8 mouse cellular contexts compared by ENCODE assay signal in genomic region chr17:28327673-28328325, GRCm38 (mm10). TPM values are rescaled to one million over a fixed set of nuclear protein-coding genes. Genes with fewer than 3 reads are reported as not detected.
DNase-seq lines count a peak whose midpoint lies in the region; ATAC-seq and TF ChIP-seq lines count a peak whose summit lies in the region.

No protein-coding gene starts in this region.

- H3K4me1 ChIP-seq in cerebellum, adult 2 months (ENCODE audit: control insufficient read depth, insufficient read depth, low read length) = peaks cover 8% of the 10 kb centered on the region
- H3K4me1 ChIP-seq in spleen, adult 2 months (ENCODE audit: control insufficient read depth, insufficient read depth, insufficient read length) = peaks cover 2% of the 10 kb centered on the region; the same call in 1 of the 2 replicates
- H3K4me1 ChIP-seq in hindbrain, embryonic 13.5 days (replicated peaks) = peaks cover 30% of the 10 kb centered on the region
- peaks cover 16% of the 10 kb centered on the region for H3K4me1 ChIP-seq in limb, embryonic 14.5 days (ENCODE audit: control insufficient read depth, insufficient read depth, low read length)
- peaks cover 27% of the 10 kb centered on the region for H3K4me1 ChIP-seq in olfactory bulb, adult 2 months (ENCODE audit: control insufficient read depth, insufficient read depth, low read length)

- peak overlapping the region; percentile 97 for H3K4me2 ChIP-seq in hindbrain, embryonic 13.5 days
- H3K4me2 ChIP-seq in limb, embryonic 14.5 days (replicated peaks; ENCODE audit: low read depth, low read length, severe bottlenecking) = peak overlapping the region; percentile 90

- TF ChIP-seq POLR2A in cerebellum, adult 2 months (IDR thresholded peaks at IDR 0.05; ENCODE audit: borderline replicate concordance, insufficient read depth, low read length) = no peak
- TF ChIP-seq POLR2A in spleen, adult 2 months (IDR thresholded peaks at IDR 0.05; ENCODE audit: low read depth, low read length) = no peak
- no peak for TF ChIP-seq POLR2A in limb, embryonic 14.5 days (IDR thresholded peaks at IDR 0.05; ENCODE audit: borderline replicate concordance, extremely low read depth, insufficient read depth, insufficient read length)
- no peak for TF ChIP-seq POLR2A in olfactory bulb, adult 2 months (IDR thresholded peaks at IDR 0.05; ENCODE audit: insufficient read depth, low read depth, low read length)

- 10% methylated on average over 22 of the region's 22 CpGs for WGBS in cerebellum, adult 2 months
- 46% methylated on average over 22 of the region's 22 CpGs for WGBS in spleen, adult 2 months
- 15% methylated on average over 22 of the region's 22 CpGs for WGBS in hindbrain, embryonic 13.5 days
- WGBS in limb, embryonic 14.5 days = 3% methylated on average over 22 of the region's 22 CpGs
- 3% methylated on average over 22 of the region's 22 CpGs for WGBS in olfactory bulb, adult 2 months

- no peak for TF ChIP-seq CTCF in cerebellum, adult 2 months (IDR thresholded peaks at IDR 0.05; ENCODE audit: borderline replicate concordance, insufficient read depth, low read depth, low read length)
- no peak for TF ChIP-seq CTCF in spleen, adult 2 months (IDR thresholded peaks at IDR 0.05; ENCODE audit: extremely low read depth, insufficient read depth, insufficient read length, insufficient replicate concordance)
- TF ChIP-seq CTCF in olfactory bulb, adult 2 months (IDR thresholded peaks at IDR 0.05; ENCODE audit: insufficient read depth, low read depth, low read length) = no peak

- ATAC-seq in hindbrain, embryonic 13.5 days (ENCODE audit: low FRiP score) = peak; percentile 61
- ATAC-seq in limb, embryonic 14.5 days (ENCODE audit: low FRiP score, low read depth) = peak; percentile 34; the same call in 1 of the 2 replicates

- peak overlapping the region; percentile 62 for H3K27ac ChIP-seq in cerebellum, adult 2 months (ENCODE audit: insufficient read depth, low read length)
- peak overlapping the region; percentile 19 for H3K27ac ChIP-seq in spleen, adult 2 months (ENCODE audit: insufficient read depth, low read length)
- peak overlapping the region; percentile 96 for H3K27ac ChIP-seq in hindbrain, embryonic 13.5 days
- peak overlapping the region; percentile 97 for H3K27ac ChIP-seq in limb, embryonic 14.5 days (replicated peaks; ENCODE audit: low read depth, low read length)
- peak overlapping the region; percentile 97 for H3K27ac ChIP-seq in olfactory bulb, adult 2 months (ENCODE audit: insufficient read depth, low read depth, low read length)

- peaks cover 20% of the 10 kb centered on the region for H3K36me3 ChIP-seq in spleen, adult 2 months (ENCODE audit: control insufficient read depth, insufficient read depth, low read length)
- H3K36me3 ChIP-seq in hindbrain, embryonic 13.5 days = peaks cover 50% of the 10 kb centered on the region
- peaks cover 44% of the 10 kb centered on the region for H3K36me3 ChIP-seq in limb, embryonic 14.5 days (ENCODE audit: control insufficient read depth, insufficient read depth, low read length)

- no peaks in the 10 kb centered on the region for H3K27me3 ChIP-seq in cerebellum, adult 2 months (ENCODE audit: control insufficient read depth, insufficient read depth, low read length)
- no peaks in the 10 kb centered on the region for H3K27me3 ChIP-seq in spleen, adult 2 months (ENCODE audit: control insufficient read depth, insufficient read depth, low read length)
- H3K27me3 ChIP-seq in hindbrain, embryonic 13.5 days = no peaks in the 10 kb centered on the region
- no peaks in the 10 kb centered on the region for H3K27me3 ChIP-seq in limb, embryonic 14.5 days (ENCODE audit: control insufficient read depth, insufficient read depth, low read length)

- H3K4me3 ChIP-seq in cerebellum, adult 2 months (replicated peaks; ENCODE audit: insufficient read depth, low read depth, low read length) = peak overlapping the region; percentile 62
- peak overlapping the region; percentile 19; the same call in 1 of the 2 replicates for H3K4me3 ChIP-seq in spleen, adult 2 months (ENCODE audit: extremely low read depth, insufficient read depth, insufficient read length)
- H3K4me3 ChIP-seq in hindbrain, embryonic 13.5 days = peak overlapping the region; percentile 90
- H3K4me3 ChIP-seq in limb, embryonic 14.5 days (replicated peaks; ENCODE audit: low read length) = peak overlapping the region; percentile 85
- peak overlapping the region; percentile 62 for H3K4me3 ChIP-seq in olfactory bulb, adult 2 months (ENCODE audit: insufficient read depth, low read depth, low read length)

- no peaks in the 10 kb centered on the region for H3K9me3 ChIP-seq in hindbrain, embryonic 13.5 days
- no peaks in the 10 kb centered on the region; the same call in 1 of the 2 replicates for H3K9me3 ChIP-seq in limb, embryonic 14.5 days (ENCODE audit: control insufficient read depth, low read length)

- no peak for DNase-seq in cerebellum, adult 2 months
- no peak for DNase-seq in cerebellum, adult 8-10 months
- DNase-seq in spleen, adult 2 months (ENCODE audit: low read depth in 1 of 2, low spot score in 2 of 2) = no peak
- no peak for DNase-seq in spleen, postnatal 14 days (ENCODE audit: low spot score in 2 of 2)
- no peak for DNase-seq in limb, embryonic 14.5 days (ENCODE audit: low spot score)
- no peak for DNase-seq in B cell, adult 2 months

- peak overlapping the region; percentile 79 for H3K9ac ChIP-seq in hindbrain, embryonic 13.5 days
- peak overlapping the region; percentile 97 for H3K9ac ChIP-seq in limb, embryonic 14.5 days (ENCODE audit: low read depth, low read length, severe bottlenecking)

RNA-seq across cellular contexts. Expression of gene Rpl10a, which starts 0.5 kb away (rescaled TPM):
- polyA plus RNA-seq in cerebellum, adult 2 months (2012; rRNA removed) = 808 and 827 TPM in 2 replicates
- polyA plus RNA-seq in spleen, adult 2 months (2012; rRNA removed) = 4,168 and 4,314 TPM in 2 replicates
- polyA plus RNA-seq in hindbrain, embryonic 13.5 days (2015; fragmentation: Nextera tagmentation; extraction: Ambion mirVana) = 336 and 366 TPM in 2 replicates
- polyA plus RNA-seq in limb, embryonic 14.5 days (2012; rRNA removed) = 3,249 and 4,469 TPM in 2 replicates
- polyA plus RNA-seq in limb, embryonic 14.5 days (2014; fragmentation: Nextera tagmentation; extraction: Ambion mirVana) = 810 and 905 TPM in 2 replicates
- 1,471 TPM in 1 of 2 replicates, not detected in the other for polyA plus RNA-seq in olfactory bulb, adult 2 months (2012; ENCODE audit: insufficient read depth, insufficient read length, low replicate concordance, missing spikeins)

RNA-seq across cellular contexts. Expression of gene Fance, which starts 14.5 kb away (rescaled TPM):
- 16.5 and 18.4 TPM in 2 replicates for polyA plus RNA-seq in cerebellum, adult 2 months (2012; rRNA removed)
- 17.2 and 19.3 TPM in 2 replicates for polyA plus RNA-seq in spleen, adult 2 months (2012; rRNA removed)
- polyA plus RNA-seq in hindbrain, embryonic 13.5 days (2015; fragmentation: Nextera tagmentation; extraction: Ambion mirVana) = 21.9 and 24.2 TPM in 2 replicates
- 28.3 and 32.4 TPM in 2 replicates for polyA plus RNA-seq in limb, embryonic 14.5 days (2012; rRNA removed)
- polyA plus RNA-seq in limb, embryonic 14.5 days (2014; fragmentation: Nextera tagmentation; extraction: Ambion mirVana) = 30.8 and 36.1 TPM in 2 replicates
- not detected in 2 replicates for polyA plus RNA-seq in olfactory bulb, adult 2 months (2012; ENCODE audit: insufficient read depth, insufficient read length, low replicate concordance, missing spikeins)

RNA-seq across cellular contexts. Expression of gene Tead3, which starts 22.8 kb away (rescaled TPM):
- polyA plus RNA-seq in cerebellum, adult 2 months (2012; rRNA removed) = 2.3 and 3.2 TPM in 2 replicates
- 4.3 and 5.0 TPM in 2 replicates for polyA plus RNA-seq in spleen, adult 2 months (2012; rRNA removed)
- 1.8 and 2.0 TPM in 2 replicates for polyA plus RNA-seq in hindbrain, embryonic 13.5 days (2015; fragmentation: Nextera tagmentation; extraction: Ambion mirVana)
- polyA plus RNA-seq in limb, embryonic 14.5 days (2012; rRNA removed) = 85.6 and 102 TPM in 2 replicates
- 17.4 and 17.9 TPM in 2 replicates for polyA plus RNA-seq in limb, embryonic 14.5 days (2014; fragmentation: Nextera tagmentation; extraction: Ambion mirVana)
- not detected in 2 replicates for polyA plus RNA-seq in olfactory bulb, adult 2 months (2012; ENCODE audit: insufficient read depth, insufficient read length, low replicate concordance, missing spikeins)

RNA-seq across cellular contexts. Expression of gene Tulp1, which starts 37.2 kb away (rescaled TPM):
- polyA plus RNA-seq in cerebellum, adult 2 months (2012; rRNA removed) = 0.29 TPM in 1 of 2 replicates, not detected in the other
- polyA plus RNA-seq in spleen, adult 2 months (2012; rRNA removed) = 0.15 and 0.25 TPM in 2 replicates
- polyA plus RNA-seq in hindbrain, embryonic 13.5 days (2015; fragmentation: Nextera tagmentation; extraction: Ambion mirVana) = 2.1 and 2.2 TPM in 2 replicates
- polyA plus RNA-seq in limb, embryonic 14.5 days (2012; rRNA removed) = 5.0 and 7.4 TPM in 2 replicates
- polyA plus RNA-seq in limb, embryonic 14.5 days (2014; fragmentation: Nextera tagmentation; extraction: Ambion mirVana) = 4.9 and 6.4 TPM in 2 replicates
- not detected in 2 replicates for polyA plus RNA-seq in olfactory bulb, adult 2 months (2012; ENCODE audit: insufficient read depth, insufficient read length, low replicate concordance, missing spikeins)

Comparison
In these comparisons a context has a peak if more than half of its experiments do, and no peak if none do; other contexts are left out.
1. H3K27ac ChIP-seq: peak in every context shown above with its lines; median percentile 97 in limb, embryonic 14.5 days; 97 in olfactory bulb, adult 2 months; 96 in hindbrain, embryonic 13.5 days; 62 in cerebellum, adult 2 months; 19 in spleen, adult 2 months.
2. H3K4me3 ChIP-seq: peak in every context shown above with its lines; median percentile 90 in hindbrain, embryonic 13.5 days; 85 in limb, embryonic 14.5 days; 62 in cerebellum, adult 2 months; 62 in olfactory bulb, adult 2 months; 19 in spleen, adult 2 months.
3. RNA of gene Fance, which starts 14.5 kb away (polyA plus RNA-seq): 28.3 to 36.1 TPM in limb, embryonic 14.5 days, 21.9 to 24.2 TPM in hindbrain, embryonic 13.5 days, 17.2 to 19.3 TPM in spleen, adult 2 months and 16.5 to 18.4 TPM in cerebellum, adult 2 months; not detected in olfactory bulb, adult 2 months; every median in the first group is over 10 times any median in the second.